Comparison of ENCODE assay signal across 14 mouse cellular contexts in genomic region chr1:119161751-119162150, GRCm38 (mm10).
"Had no signal": no experiment of that assay in that cellular context is flagged by ENCODE, and none has a peak within 500 bp of the region (broad histone marks: within the 10 kb centered on the region; RNA-seq: fewer than 3 reads in every experiment).

No protein-coding gene starts in this region.

- H3K4me2 ChIP-seq: limb, embryonic 15.5 days; liver, embryonic 12.5 days; lung, embryonic 14.5 days; neural tube, embryonic 13.5 days; stomach, embryonic 15.5 days had no signal

- H3K27ac ChIP-seq: limb, embryonic 15.5 days; liver, embryonic 12.5 days; neural tube, embryonic 13.5 days; stomach, embryonic 15.5 days had no signal

- H3K9me3 ChIP-seq: limb, embryonic 15.5 days; liver, embryonic 12.5 days; neural tube, embryonic 13.5 days; stomach, embryonic 15.5 days had no signal

- H3K4me3 ChIP-seq: limb, embryonic 15.5 days; liver, embryonic 12.5 days; neural tube, embryonic 13.5 days; stomach, embryonic 15.5 days had no signal

- H3K9ac ChIP-seq: limb, embryonic 15.5 days; liver, embryonic 12.5 days; lung, embryonic 14.5 days; neural tube, embryonic 13.5 days; stomach, embryonic 15.5 days had no signal

- ATAC-seq: liver, embryonic 12.5 days had no signal

- DNase-seq: kidney, postnatal 10 days; kidney, postnatal 4 days; lung, embryonic 14.5 days; lung, postnatal 10 days; lung, postnatal 4 days; midbrain, embryonic 14.5 days; retina, postnatal 1 day; right cerebral cortex, postnatal 4 days; spleen, adult 18-20 months; thymus, postnatal 36 days had no signal

- H3K4me1 ChIP-seq: limb, embryonic 15.5 days; liver, embryonic 12.5 days; neural tube, embryonic 13.5 days; stomach, embryonic 15.5 days had no signal

- H3K36me3 ChIP-seq: limb, embryonic 15.5 days; liver, embryonic 12.5 days; neural tube, embryonic 13.5 days; stomach, embryonic 15.5 days had no signal

- H3K27me3 ChIP-seq: limb, embryonic 15.5 days; liver, embryonic 12.5 days; neural tube, embryonic 13.5 days; stomach, embryonic 15.5 days had no signal
